Mouse (Mus musculus) midbrain, embryonic 11.5 days (tissue): Measurements from ENCODE around the gene Cox7a1. TPM values are rescaled to one million over a fixed set of nuclear protein-coding genes. Genes with fewer than 3 reads are reported as not detected.
A peak's percentile ranks its signal among the peaks of the same experiment; 100 is the strongest.
"Not testable (repeated sequence)": the region's sequence is repeated elsewhere in the genome, so short reads cannot be mapped to it uniquely, and the experiment has no call there.

Experiments used
- ATAC-seq: fragments of 200-750 bp; cut with Nextera tagmentation; 2 replicates; pipeline ENCODE4 v1.8.0; 2017; ENCODE audit warnings: moderate TSS enrichment, moderate library complexity; ENCODE audit not compliant: low FRiP score
- DNase-seq: peaks from one replicate; pipeline ENCODE4 v3.0.0; 2015; ENCODE audit warnings: low spot score; ENCODE audit errors: missing footprints
- H3K27ac ChIP-seq: fragments of 300-500 bp; sonication (generic); 2 replicates; pipeline ENCODE4 v1.5.1; 2014; ENCODE audit warnings: low read depth, low read length
- H3K27me3 ChIP-seq: fragments of 300-500 bp; sonication (generic); 2 replicates; pipeline ENCODE4 v1.6.1; 2014; ENCODE audit warnings: mild to moderate bottlenecking, low read length, moderate library complexity, mixed read lengths; ENCODE audit not compliant: control insufficient read depth, insufficient read depth
- H3K36me3 ChIP-seq: fragments of 300-500 bp; sonication (generic); 2 replicates; pipeline ENCODE4 v1.6.1; 2014; ENCODE audit warnings: mild to moderate bottlenecking, low read length, moderate library complexity, mixed read lengths; ENCODE audit not compliant: control insufficient read depth, insufficient read depth
- H3K4me1 ChIP-seq: fragments of 300-500 bp; sonication (generic); 2 replicates; pipeline ENCODE4 v1.6.1; 2014; ENCODE audit warnings: low read length; ENCODE audit not compliant: control insufficient read depth, insufficient read depth
- H3K4me2 ChIP-seq: fragments of 300-500 bp; sonication (generic); 2 replicates; pipeline ENCODE4 v1.6.1; 2014; ENCODE audit warnings: mild to moderate bottlenecking, moderate library complexity
- H3K4me3 ChIP-seq: fragments of 300-500 bp; sonication (generic); 2 replicates; pipeline ENCODE4 v1.5.1; 2014; ENCODE audit warnings: low read depth, low read length
- H3K9ac ChIP-seq: fragments of 300-500 bp; sonication (generic); 2 replicates; pipeline ENCODE4 v1.6.1; 2014; ENCODE audit warnings: low read length
- H3K9me3 ChIP-seq: fragments of 300-500 bp; sonication (generic); 2 replicates; pipeline ENCODE4 v1.6.1; 2016; ENCODE audit warnings: low read length; ENCODE audit not compliant: control insufficient read depth
- WGBS: fragments of 180-500 bp; shearing (Covaris S2); extraction: QIAGEN DNeasy Blood & Tissue Kit; methylation state at CpG from one replicate; pipeline ENCODE4 v1.1.7; 2014; 5-methylcytosine and 5-hydroxymethylcytosine counted together
- polyA plus RNA-seq: library from polyadenylated mRNA; unstranded; fragments of >200 nt; fragmentation: Nextera tagmentation; extraction: Ambion mirVana; gene quantifications from 2 replicates; pipeline ENCODE4 v1.2.1, GENCODE M21; 2014

Cox7a1 gene
- polyA plus RNA-seq, 1 experiment from 2014 or later, result 4.1 TPM

DNA sequence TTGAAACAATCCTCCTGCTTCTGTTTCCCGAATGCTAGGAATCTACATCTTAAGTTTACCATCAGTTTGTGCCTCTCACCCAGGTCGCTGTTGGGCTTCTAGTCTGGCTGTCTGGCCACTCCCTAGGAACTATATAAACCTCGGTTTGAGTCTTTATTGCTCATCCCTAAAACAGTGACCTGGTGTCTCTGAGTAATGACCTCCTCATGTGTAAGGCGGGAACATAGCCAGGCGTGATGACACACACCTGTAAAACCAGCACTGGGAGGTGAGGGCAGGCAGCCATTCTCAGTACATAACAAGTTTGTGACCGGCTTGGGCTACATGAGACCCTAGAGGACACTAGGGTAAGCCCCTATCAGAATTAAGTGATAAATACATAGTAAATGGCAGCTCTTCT is 11.5 kb downstream of the Cox7a1 start:
- no peak for DNase-seq
- no peak overlapping the region for H3K27ac ChIP-seq
- peaks cover 14% of the 10 kb centered on the region for H3K4me1 ChIP-seq
- no peaks in the 10 kb centered on the region for H3K9me3 ChIP-seq
- 80% methylated on average over 6 of the region's 6 CpGs for whole genome bisulfite sequencing
- no peaks in the 10 kb centered on the region for H3K27me3 ChIP-seq
- peak overlapping the region; percentile 85; the same call in 1 of the 2 replicates for H3K4me2 ChIP-seq
- H3K36me3 ChIP-seq, result no peaks in the 10 kb centered on the region; the same call in 1 of the 2 replicates
- no peak for ATAC-seq
- H3K4me3 ChIP-seq, result peak overlapping the region; percentile 64; the same call in 1 of the 2 replicates
- H3K9ac ChIP-seq, result peak overlapping the region; percentile 69; the same call in 1 of the 2 replicates

DNA sequence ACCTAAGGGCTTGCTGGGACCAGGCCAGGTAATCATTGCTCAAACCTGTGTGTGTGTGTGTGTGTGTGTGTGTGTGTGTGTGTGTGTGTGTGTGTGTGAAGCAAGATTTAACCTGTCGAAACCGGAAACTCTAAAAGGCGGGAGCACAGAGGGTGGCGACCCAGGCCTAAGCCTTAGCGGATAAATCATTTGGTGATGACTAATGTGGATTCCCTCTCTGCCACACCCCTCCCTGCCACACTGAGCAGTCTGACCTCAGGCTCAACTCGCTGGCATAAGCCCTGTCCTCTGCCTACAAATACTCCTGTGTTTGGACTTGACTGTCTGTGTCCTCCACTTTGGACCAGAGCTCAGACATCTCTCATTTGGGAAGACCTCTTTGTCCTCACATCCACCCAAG is 12.2 kb downstream of the Cox7a1 start:
- 81% methylated on average over 6 of the region's 6 CpGs for WGBS
- Histone ChIP-seq H3K27ac (no peak overlapping the region), H3K4me1 (peaks cover 14% of the 10 kb centered on the region), H3K9ac (no peak overlapping the region), H3K36me3 (no peaks in the 10 kb centered on the region; the same call in 1 of the 2 replicates), H3K9me3 (no peaks in the 10 kb centered on the region), H3K4me3 (no peak overlapping the region), H3K4me2 (no peak overlapping the region), H3K27me3 (no peaks in the 10 kb centered on the region)
- ATAC-seq (no peak), DNase-seq (no peak)

- Histone ChIP-seq H3K4me3 (no peak overlapping the region), H3K9ac (no peak overlapping the region), H3K4me2 (no peak overlapping the region), H3K9me3 (no peaks in the 10 kb centered on the region), H3K36me3 (no peaks in the 10 kb centered on the region), H3K27ac (no peak overlapping the region), H3K4me1 (peaks cover 13% of the 10 kb centered on the region), H3K27me3 (no peaks in the 10 kb centered on the region)
- WGBS, result 73% methylated on average over 5 of the region's 5 CpGs
- DNase-seq, result no peak
- ATAC-seq, result no peak
Measured at GRCm38 (mm10) chr7:30197592-30198129, 13.7 kb downstream of the Cox7a1 start.

DNA sequence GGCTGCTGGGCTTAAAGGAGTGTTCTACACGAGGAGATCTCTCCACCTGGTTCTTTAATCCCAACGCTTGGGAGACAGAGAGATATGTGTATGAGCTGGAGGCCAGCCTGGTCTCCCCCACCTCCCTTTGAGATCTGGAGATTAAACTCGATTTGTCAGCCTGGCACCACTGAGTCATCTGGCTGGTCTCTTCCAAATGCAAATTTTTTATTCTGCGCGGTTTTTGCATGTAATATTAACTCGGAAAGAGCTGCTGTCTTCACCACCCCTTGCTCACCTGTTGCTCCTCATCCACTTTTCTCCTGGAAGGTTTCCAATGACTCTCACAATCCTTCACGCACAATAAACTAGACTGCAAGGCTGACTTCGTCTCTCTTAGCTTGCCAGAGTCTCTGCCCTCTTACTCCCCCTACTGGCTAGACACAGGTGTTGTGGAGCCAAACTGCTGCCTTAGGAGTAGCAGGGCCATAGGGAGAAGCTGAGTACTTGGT is 14.6 kb downstream of the Cox7a1 start, which contains the start of gene Capns1:
Gene Capns1, minus strand, starts transcription at position 331 of the 491 bp plus-strand sequence.
- Histone ChIP-seq H3K4me2 (peak within 1 kb of the TSS; percentile 27; the same call in 1 of the 2 replicates), H3K4me1 (peaks cover 5% of the 10 kb centered on the region), H3K27me3 (no peaks in the 10 kb centered on the region), H3K36me3 (no peaks in the 10 kb centered on the region), H3K4me3 (no peak within 1 kb of the TSS), H3K9me3 (no peaks in the 10 kb centered on the region), H3K9ac (no peak within 1 kb of the TSS; the same call in 1 of the 2 replicates), H3K27ac (no peak within 1 kb of the TSS)
- WGBS, result 12% methylated on average over 8 of the region's 8 CpGs
- no peak for ATAC-seq
- peak; percentile 89 for DNase-seq

- ATAC-seq, result no peak
- H3K36me3 ChIP-seq, result no peaks in the 10 kb centered on the region
- WGBS, result 81% methylated on average over 18 of the region's 18 CpGs
Measured at GRCm38 (mm10) chr7:30199498-30200139, 15.7 kb downstream of the Cox7a1 start.

DNA sequence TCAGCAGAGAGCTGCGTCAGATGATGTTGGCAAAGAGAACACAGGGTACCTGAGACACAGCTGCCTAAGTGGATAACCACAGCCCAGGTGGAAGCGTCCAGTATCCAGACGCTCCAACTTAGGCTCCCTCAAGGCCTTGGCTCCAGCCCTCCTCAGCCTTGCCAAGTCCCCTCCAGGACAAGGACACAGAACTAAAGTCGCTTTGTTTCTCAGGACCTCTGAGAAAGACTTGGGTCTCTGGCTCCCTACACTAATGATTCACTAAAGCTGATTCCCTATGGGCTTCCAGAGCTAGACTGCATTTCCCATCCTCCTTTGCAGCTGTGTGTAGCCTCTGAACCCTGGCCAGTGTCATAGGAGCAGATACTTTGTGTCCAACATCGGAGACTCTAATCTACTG is 16.3 kb downstream of the Cox7a1 start:
- Histone ChIP-seq H3K36me3 (no peaks in the 10 kb centered on the region), H3K4me2 (no peak overlapping the region), H3K27me3 (no peaks in the 10 kb centered on the region), H3K9ac (no peak overlapping the region), H3K4me3 (no peak overlapping the region), H3K27ac (no peak overlapping the region), H3K4me1 (peaks cover 6% of the 10 kb centered on the region), H3K9me3 (no peaks in the 10 kb centered on the region)
- WGBS, result 84% methylated on average over 5 of the region's 5 CpGs
- DNase-seq (no peak), ATAC-seq (no peak)

More at GRCm38 (mm10) chr7:30199498-30200139, 15.7 kb downstream of the Cox7a1 start:
- H3K9me3 ChIP-seq, result no peaks in the 10 kb centered on the region
- no peak overlapping the region for H3K27ac ChIP-seq
- no peak overlapping the region for H3K4me2 ChIP-seq
- no peaks in the 10 kb centered on the region for H3K27me3 ChIP-seq
- peaks cover 7% of the 10 kb centered on the region for H3K4me1 ChIP-seq
- H3K9ac ChIP-seq, result no peak overlapping the region
- no peak for DNase-seq
- no peak overlapping the region for H3K4me3 ChIP-seq

DNA sequence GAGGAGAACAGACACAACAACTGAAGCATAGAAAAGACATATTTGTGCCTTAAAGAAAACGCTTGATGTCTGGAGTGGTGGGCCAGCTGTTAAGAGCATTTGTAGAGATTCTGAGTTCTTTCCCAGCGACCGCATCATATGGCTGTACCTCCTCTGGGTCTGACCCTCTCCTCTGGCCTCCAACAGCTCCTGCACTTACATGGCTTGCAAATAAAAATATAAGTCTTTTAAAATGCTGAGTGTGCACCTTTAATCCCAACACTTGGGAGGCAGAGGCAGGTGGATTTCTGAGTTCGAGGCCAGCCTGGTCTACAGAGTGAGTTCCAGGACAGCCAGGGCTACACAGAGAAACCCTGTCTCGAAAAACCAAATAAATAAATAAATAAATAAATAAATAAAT is 16.7 kb downstream of the Cox7a1 start:
- ATAC-seq, H3K9ac ChIP-seq, H3K27ac ChIP-seq, H3K4me2 ChIP-seq, H3K27me3 ChIP-seq, H3K4me1 ChIP-seq, H3K9me3 ChIP-seq, H3K4me3 ChIP-seq, DNase-seq, H3K36me3 ChIP-seq: not testable (repeated sequence)
- 90% methylated on average over 5 of the region's 5 CpGs for WGBS

DNA sequence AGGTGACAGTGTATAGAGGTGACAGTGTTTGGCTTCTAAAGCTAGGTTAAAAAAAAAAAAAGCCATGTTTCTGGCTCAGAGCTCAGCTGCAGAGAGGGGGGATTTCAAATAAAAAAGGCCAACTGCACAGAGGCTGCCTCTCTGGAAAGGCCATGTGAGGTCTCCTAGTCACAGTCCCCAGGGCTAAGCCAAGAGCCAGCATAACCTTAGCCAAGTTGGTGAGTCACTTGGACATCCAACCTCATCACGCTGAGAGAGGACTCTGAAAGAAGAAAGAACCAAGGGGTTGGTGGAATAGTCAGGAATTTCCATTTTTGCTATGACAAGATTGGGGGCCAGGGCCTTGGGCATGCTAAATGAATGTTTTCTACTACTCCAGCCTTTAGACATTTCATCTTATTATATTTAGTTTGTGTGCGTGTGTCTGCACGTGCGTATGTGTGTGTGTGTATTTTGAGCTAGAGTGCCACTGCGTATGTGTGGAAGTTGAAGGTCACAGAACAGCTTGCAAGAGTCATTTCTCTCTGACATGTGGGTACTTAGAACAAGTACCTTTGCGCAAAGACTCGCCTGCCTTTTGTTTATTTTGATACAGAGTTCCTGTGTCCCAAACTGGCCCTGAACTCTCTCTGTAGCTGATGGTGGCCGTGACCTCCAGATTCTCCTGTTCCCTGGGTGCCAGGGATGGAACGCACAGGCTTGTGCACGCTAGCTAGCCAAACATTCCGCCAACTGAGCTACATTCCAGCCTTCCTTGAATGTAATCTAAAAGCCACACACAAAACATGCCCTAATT is 19.1 kb downstream of the Cox7a1 start:
- no peaks in the 10 kb centered on the region for H3K36me3 ChIP-seq
- DNase-seq (no peak), ATAC-seq (no peak)
- no peak overlapping the region for H3K4me3 ChIP-seq
- no peak overlapping the region for H3K4me2 ChIP-seq
- 82% methylated on average over 11 of the region's 11 CpGs for WGBS
- no peak overlapping the region for H3K9ac ChIP-seq
- peaks cover 4% of the 10 kb centered on the region for H3K4me1 ChIP-seq
- H3K9me3 ChIP-seq, result no peaks in the 10 kb centered on the region
- no peak overlapping the region for H3K27ac ChIP-seq
- H3K27me3 ChIP-seq, result no peaks in the 10 kb centered on the region

- no peak for DNase-seq
- H3K36me3 ChIP-seq, result no peaks in the 10 kb centered on the region
- H3K4me2 ChIP-seq, result no peak overlapping the region
- H3K9ac ChIP-seq, result no peak overlapping the region
- no peak overlapping the region for H3K4me3 ChIP-seq
- H3K4me1 ChIP-seq, result peaks cover 4% of the 10 kb centered on the region
- H3K9me3 ChIP-seq, result no peaks in the 10 kb centered on the region
- no peaks in the 10 kb centered on the region for H3K27me3 ChIP-seq
- 24% methylated on average over 8 of the region's 8 CpGs for WGBS
- no peak overlapping the region; the same call in 1 of the 2 replicates for H3K27ac ChIP-seq
- ATAC-seq, result no peak
Measured at GRCm38 (mm10) chr7:30204380-30204779, 20.4 kb downstream of the Cox7a1 start.
